Mouse (Mus musculus) heart, postnatal 4 days (tissue): ENCODE data around the gene Clca3a1. TPM values are rescaled to one million over a fixed set of nuclear protein-coding genes. Genes with fewer than 3 reads are reported as not detected.
"Not testable (repeated sequence)": the region's sequence is repeated elsewhere in the genome, so short reads cannot be mapped to it uniquely, and the experiment has no call there.

ENCODE experiments used
- DNase-seq: peaks from one replicate; pipeline ENCODE4 v3.0.0; 2021
- total RNA-seq, 2 experiments: library from RNA; stranded (reverse); gene quantifications; 2 replicates each; pipeline ENCODE4 v1.2.3; 2021

Gene Clca3a1
- 10 to 100 TPM; 11.1 to 12.2 TPM for total RNA-seq

DNA sequence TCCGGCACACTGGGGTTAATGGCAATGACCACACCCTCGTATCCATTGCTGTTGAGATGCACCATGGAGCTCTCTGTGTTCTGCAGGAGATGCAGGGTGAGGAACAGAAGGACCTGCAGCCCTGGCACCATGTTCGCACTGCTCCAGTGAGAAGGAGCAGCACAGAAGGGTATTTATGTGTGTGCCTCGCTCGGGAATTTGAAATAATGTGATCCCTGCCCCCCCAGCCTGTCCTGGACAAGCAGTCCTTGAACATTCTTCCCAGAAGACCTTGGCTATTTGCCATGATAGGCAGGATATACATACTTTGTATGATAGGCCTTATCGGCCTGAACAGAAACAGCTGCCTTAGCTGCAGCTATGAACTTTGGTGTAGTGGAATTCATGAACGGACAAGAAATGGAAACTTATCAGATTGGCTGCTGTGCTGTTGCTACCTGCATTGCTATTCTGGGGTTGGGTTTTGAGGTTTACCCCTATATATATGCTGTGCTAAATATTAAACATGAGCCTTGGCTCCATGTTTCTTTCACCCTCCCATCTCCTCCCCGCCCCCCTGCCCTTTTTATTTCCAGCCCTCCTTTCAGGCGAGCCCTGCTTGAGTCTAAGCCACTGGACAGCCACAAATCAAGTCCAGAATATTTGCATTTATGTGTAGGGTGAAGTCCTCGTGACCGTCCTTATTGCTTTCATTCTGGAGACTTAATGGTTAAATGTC lies at the start of gene Clca3a1:
TSS of gene Clca3a1 (minus strand) at position 386 of the 718 bp plus-strand sequence.
- DNase-seq: peak; percentile 42

DNA sequence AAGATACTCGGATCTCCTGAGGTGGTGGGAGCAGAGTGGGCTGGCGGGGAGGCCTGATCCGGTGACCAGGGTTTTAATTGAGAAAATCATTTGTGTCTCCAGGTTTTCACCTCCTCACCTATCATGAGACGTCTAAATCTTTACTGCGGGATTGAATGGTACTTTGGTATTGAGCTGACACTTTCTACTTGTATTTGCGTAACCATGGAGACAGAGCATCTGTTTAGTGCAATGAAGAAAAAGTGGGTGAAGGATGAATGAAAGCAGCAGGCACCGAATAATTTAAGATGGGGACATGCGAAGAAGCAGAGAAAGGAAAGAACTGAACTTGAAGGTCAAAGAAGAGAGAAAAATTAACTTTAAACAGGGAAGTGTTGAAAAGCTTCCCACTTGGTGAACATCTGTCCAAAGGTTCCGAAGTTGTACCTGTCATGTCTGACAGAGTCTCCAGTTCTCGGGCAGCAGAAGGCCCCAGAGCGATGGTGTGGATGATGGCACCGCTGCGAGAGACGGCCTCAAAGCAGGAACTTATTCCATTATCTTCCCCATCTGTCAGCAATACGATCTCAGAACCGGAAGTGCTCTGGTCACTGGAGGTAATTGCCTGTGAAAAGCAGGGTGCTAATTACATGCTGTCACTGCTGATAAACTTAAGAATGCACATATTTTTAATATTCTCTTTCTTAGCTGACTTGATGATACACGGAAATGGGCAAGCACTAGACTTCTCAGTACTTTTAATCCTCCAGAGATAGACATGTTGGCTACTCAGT lies 47.6 kb upstream of the Clca3a1 start:
- not testable (repeated sequence) for DNase-seq

DNA sequence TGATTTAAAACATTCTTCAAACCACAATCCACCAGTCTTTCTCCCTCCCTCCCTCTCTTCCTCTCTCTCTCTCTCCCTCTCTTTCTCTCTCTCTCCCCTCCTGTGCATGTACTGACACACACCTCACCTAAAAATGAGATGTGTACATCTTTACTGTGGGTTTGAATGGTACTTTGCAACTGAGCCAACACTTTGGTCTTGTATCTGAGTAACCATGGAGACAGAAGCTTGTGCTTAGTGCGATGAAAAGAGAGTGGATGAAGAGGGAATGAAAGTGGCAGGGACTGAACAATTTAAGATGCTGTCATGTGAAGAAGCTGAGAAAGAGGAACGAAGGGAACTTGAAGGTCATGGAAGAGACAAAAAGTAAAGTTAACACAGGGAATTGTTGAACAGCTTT lies 45.8 kb upstream of the Clca3a1 start:
- DNase-seq: not testable (repeated sequence)

DNA sequence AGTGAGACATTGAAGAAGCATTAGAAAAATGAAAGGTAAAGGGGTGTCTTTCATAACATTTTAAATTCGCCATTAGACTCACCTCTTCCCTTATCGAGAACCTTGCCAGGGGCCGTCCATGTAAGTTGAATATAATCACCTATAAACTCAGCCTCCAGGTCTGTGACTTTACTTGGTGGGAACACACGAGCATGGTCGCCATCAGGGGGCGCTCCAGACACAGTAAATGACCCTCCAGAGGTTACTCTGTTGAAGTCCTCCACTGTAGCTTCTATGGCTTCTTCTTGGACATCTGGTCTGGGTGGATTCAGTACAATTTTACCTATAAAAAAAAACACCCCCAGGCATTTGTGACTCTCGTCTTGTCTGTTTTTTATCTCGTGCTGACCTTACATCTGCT lies 41.1 kb upstream of the Clca3a1 start:
- peak; percentile 37 for DNase-seq

DNA sequence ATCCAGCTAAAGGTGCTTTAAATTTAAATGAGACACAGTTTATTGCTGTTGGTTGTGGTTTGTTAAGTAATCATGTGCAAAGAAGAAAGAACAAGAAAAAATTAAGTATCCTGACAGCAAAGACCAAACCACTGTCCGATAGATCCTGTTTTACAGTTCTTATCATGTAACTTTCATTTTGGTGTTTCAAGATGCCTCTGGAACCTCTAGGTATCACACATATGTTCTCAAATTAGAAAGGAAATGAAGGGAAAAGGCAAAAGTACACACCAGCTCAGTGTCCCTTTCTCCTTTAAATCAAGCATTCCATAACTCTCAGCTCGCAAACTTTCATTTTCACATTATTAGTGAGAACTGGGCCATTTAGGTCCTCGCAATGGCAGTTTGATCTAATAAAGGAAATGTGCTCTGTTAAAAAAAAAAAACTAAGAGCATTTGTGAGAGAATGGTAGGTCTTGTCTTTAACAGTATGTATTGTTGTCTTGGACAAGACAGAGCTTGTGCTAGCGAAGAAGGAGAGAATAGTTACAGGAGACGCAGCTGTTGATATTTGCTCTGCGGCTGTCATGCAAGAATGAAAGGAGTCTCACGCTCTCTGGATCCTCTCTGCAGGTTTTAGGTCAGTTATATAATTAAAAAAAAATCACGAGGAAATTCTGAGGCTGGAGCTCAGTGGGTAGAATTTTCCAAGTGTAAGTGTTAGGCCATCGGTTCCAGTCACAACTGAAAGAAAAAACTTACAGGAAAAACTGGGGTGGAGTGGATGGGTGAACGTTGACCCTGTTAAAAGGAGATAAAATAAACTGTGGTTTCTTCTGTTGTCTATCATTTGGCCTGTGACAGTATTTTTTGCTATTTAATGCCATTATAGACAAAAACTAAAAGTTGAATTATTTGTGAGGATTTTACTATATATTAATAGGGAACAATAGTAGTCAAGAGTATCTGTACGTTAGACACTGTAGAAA lies 24.7 kb upstream of the Clca3a1 start:
- DNase-seq: no peak

DNA sequence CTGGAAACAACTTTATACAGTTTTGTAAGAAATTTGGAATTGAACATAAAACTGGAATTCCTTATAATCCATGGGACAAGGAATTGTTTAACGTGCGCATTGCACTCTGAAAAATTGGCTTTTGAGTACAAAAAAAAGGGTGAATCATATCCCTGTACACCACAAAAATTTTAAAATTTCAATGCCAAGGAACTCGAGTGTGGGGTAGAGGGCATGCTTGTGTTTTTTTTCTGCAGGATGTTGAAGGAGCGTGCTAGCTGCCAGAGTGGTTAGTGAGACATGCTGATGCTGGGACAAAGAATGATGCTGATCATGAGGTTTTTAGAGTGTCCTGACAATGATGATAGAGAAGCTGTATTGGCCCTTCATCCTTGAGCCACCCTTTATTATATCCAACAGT lies 4.4 kb upstream of the Clca3a1 start:
- DNase-seq: no peak

DNA sequence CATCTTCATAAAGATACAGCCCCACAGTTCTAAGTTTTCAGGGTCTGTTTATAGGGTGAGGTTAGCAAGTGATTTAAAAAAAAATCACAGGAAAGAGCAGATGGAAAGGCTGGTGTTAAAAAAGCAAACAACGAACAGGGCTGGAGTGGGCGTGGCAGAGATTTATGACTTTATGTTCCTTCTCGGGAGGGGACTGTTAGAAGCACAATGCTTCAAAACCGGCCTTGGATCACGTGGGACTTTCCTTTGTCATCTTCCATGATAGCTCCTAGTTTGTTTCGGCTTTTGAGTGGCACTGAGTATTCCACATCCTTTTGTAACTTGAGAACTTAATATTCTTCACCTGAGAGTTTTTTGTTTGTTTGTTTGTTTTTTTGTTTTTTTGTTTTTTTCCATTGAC lies 677 bp upstream of the Clca3a1 start:
- no peak for DNase-seq

DNA sequence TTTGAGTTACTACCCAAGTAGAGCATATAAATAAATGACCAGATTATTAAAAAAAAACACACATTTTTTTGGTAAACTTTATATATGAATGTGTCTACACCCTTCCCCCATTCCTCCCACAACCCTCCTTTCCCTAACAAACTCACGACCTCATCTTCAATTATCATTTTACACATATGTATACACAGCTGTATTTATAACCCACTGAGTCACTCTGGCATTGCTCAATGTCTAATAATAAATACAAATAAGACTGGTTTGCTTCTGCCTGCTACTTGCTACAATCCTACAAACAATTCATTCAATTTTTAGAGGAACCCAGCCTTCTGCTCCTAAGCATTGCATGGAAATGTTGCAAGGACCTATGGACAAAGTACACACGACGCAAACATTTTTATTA lies 1.1 kb downstream of the Clca3a1 start:
- no peak for DNase-seq

DNA sequence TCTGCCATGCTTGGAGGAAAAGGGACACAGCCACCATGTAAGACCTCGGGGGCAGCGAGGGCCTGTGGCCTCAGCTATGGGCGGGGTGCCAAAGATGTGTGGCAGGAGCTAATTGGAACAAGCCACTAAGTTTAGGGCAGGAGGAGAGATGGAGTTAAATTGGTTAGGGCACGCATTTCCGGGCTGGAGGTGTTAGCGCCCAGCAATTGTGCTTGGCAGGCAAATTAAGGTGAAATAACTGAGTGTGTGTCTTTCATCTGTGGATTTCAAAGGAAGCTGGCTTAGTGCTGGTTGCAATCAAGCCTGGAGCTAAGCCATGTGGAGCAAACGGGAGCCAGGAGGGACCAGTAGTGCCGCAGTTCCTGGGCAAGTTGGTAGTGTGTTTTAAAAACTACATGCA lies 4.7 kb downstream of the Clca3a1 start:
- DNase-seq: not testable (repeated sequence)

DNA sequence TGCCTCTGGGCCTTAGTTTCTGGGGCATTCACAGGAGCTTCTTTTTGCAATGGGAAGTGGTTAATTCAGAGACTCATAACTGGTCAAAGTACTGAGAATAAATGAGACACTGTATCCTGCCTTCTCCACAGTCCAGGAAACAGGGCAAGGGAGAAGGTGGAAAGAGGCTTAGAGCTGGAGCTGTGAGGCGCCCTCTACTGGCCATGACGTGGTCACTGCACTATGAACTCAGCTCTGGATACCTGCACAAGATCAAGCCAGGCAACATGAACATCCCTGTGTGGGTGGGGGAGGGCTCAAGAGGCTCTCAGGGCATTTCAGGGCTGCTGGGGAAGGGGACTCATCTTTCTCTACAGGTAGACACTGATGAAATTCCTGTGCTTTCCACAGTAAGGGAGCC lies 7.7 kb downstream of the Clca3a1 start:
- peak; percentile 29 for DNase-seq

DNA sequence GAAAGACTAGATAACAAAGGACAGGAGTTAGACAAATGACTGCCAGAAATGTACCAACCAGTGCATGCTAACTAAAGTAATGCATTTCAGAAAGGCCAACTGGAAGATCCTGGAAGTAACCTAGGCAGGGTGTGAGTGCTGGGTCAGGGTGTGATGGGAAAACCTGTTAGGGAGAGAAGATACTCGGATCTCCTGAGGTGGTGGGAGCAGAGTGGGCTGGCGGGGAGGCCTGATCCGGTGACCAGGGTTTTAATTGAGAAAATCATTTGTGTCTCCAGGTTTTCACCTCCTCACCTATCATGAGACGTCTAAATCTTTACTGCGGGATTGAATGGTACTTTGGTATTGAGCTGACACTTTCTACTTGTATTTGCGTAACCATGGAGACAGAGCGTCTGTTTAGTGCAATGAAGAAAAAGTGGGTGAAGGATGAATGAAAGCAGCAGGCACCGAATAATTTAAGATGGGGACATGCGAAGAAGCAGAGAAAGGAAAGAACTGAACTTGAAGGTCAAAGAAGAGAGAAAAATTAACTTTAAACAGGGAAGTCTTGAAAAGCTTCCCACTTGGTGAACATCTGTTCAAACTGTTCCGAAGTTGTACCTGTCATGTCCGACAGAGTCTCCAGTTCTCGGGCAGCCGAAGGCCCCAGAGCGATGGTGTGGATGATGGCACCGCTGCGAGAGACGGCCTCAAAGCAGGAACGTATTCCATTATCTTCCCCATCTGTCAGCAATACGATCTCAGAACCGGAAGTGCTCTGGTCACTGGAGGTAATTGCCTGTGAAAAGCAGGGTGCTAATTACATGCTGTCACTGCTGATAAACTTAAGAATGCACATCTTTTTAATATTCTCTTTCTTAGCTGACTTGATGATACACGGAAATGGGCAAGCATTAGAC lies 11.5 kb downstream of the Clca3a1 start:
- DNase-seq: not testable (repeated sequence)

DNA sequence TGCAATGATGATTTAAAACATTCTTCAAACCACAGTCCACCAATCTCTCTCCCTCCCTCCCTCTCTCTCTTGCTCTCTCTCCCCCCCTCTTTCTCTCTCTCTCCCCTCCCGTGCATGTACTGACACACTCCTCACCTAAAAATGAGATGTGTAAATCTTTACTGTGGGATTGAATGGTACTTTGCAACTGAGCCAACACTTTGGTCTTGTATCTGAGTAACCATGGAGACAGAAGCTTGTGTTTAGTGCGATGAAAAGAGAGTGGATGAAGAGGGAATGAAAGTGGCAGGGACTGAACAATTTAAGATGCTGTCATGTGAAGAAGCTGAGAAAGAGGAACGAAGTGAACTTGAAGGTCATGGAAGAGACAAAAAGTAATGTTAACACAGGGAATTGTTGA lies 13.1 kb downstream of the Clca3a1 start:
- not testable (repeated sequence) for DNase-seq

DNA sequence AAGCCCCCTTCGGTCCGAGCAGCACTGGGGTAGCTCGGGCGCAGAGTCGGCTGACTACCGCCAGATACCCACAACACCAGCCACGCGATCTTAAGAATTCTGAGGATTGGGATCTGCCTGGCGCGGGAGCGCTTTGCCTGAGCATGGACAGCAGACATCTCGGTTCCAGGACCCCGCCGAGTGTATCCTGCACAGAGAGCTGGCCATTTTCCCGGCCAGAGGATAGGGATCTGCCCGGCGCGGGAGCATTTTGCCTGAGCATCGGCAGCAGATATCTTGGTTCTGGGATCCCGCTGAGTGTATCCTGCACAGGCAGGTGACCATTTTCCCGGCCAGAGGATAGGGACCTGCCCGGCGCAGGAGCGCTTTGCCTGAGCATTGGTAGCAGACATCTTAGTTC lies 22.4 kb downstream of the Clca3a1 start:
- not testable (repeated sequence) for DNase-seq

DNA sequence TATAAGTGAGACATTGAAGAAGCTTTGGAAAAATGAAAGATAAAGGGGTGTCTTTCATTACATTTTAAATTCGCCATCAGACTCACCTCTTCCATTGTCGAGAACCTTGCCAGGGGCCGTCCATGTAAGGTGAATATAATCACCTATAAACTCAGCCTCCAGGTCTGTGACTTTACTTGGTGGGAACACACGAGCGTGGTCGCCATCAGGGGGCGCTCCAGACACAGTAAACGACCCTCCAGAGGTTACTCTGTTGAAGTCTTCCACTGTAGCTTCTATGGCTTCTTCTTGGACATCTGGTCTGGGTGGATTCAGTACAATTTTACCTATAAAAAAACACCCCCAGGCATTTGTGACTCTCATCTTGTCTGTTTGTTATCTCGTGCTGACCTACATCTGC lies 23.9 kb downstream of the Clca3a1 start:
- DNase-seq: peak; percentile 77

DNA sequence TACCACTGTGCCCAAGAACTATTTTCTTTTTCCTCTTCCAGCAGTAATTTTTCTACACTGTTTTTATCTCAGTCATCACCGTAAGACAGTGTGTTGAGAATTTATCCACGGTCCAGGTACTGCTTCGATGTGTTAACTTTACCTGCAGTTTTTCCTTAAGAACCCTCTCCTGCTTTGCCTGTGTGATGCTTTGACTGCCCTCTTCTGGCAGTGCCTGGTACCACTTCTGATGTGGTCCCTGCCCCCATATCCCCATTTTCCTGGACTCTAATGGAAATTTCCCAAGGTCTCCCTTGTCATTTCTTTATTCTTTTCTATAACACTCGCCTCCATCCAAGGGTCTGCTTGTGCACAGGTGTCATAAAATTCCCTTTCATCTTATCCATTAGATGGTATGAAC lies 37.3 kb downstream of the Clca3a1 start:
- peak; percentile 68 for DNase-seq

DNA sequence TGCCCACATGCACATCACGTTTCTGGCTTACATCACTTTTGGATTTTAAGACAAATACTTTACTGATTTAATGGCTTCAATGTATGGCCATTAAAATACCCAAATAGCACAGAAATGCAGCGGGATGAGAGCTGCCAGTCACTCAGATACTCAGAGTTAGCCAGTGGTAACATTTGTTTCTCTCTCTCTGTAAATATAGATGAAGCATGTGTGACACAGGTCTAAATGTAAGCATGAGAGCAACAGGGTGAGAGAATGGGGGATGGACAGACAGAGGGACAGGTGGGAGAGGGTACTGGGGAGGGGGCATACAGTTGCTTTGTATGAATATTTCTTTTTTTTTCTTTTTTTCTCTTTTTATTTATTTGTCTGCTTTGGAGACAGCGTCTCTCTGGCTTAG lies 38.2 kb downstream of the Clca3a1 start:
- not testable (repeated sequence) for DNase-seq

DNA sequence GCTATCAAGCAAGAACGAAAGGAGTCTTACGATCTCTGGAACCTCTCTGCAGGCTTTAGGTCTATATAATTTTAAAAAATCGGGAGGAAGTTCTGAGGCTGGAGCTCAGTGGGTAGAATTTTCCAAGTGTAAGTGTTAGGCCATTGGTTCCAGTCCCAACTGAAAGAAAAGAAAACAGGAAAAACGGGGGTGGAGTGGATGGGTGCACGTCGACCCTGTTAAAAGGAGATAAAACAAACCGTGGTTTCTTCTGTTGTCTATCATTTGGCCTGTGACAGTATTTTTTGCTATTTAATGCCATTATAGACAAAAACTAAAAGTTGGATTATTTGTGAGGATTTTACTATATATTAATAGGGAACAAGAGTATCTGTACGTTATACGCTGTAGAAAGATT lies 38.9 kb downstream of the Clca3a1 start:
- DNase-seq: no peak

DNA sequence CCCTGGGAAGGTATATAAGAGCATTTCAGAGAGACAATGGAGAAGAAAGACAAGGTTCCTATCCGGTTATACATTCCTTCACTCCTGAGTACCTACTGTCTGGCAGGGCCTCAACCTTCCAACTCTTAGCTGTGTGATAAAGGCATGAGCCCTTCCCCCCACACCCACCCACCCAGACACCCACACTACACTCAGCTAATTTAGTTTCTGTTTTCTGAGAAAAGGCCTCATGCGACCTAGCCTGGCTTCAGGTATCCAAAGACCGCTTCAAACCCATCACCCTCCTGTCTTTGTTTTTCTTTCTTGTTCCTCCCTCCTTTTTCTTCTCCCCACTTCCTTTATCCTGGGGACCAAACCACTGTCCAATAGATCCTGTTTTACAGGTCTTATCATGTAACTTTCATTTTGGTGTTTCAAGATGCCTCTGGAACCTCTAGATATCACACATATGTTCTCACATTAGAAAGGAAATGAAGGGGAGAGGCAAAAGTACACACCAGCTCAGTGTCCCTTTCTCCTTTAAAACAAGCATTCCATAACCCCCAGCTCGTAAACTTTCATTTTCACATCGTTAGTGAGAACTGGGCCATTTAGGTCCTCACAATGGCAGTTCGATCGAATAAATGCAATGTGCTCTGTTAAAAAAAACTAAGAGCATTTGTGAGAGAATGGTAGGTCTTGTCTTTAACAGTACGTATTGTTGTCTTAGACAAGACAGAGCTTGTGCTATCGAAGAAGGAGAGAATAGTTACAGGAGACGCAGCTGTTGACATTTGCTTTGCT lies 39.5 kb downstream of the Clca3a1 start:
- DNase-seq: no peak

DNA sequence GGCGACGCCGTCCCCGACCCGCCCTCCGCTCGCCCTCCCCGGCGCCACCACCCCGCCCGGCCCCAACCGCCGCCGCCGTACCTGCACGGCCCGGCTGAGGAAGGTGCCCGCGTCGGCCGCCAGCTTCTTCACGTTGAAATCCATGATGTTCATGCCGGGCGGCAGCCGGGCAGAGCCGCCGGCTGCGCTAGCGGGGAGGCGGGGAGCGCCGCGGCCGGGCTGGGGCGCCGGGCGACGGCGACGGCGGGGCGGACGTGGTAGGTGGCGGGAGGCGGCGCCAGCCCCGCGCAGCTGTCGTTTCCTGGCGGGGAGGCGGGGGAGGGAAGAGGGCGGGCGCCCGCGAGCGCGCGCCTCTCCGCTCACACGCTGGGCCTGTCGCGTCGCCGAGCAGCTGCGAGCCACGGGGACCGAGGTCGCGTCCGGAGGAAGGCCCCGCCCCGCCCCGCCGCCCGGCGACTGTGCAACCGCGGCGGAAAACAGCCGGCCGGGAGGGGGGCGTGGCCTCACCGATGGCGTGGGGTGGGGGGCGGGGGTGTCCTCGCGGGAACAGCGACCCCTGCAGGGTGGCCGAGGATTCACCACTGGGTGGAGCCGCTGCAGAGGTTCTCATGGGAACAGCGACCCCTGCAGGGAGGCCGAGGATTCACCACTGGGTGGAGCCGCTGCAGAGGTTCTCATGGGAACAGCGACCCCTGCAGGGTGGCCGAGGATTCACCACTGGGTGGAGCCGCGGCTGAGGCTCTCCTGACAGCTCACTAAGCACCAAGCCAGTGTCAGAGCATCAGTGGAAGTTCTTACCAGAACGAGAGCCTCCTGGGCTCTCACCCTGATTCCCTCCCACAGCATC lies 40.7 kb downstream of the Clca3a1 start, which contains the start of gene Sh3glb1:
TSS of gene Sh3glb1 (minus strand) at position 435 of the 847 bp plus-strand sequence.
- DNase-seq: peak; percentile 99
